Mouse (Mus musculus): ENCODE results near the gene Sf3b3.

The Sf3b3 gene

DNA sequence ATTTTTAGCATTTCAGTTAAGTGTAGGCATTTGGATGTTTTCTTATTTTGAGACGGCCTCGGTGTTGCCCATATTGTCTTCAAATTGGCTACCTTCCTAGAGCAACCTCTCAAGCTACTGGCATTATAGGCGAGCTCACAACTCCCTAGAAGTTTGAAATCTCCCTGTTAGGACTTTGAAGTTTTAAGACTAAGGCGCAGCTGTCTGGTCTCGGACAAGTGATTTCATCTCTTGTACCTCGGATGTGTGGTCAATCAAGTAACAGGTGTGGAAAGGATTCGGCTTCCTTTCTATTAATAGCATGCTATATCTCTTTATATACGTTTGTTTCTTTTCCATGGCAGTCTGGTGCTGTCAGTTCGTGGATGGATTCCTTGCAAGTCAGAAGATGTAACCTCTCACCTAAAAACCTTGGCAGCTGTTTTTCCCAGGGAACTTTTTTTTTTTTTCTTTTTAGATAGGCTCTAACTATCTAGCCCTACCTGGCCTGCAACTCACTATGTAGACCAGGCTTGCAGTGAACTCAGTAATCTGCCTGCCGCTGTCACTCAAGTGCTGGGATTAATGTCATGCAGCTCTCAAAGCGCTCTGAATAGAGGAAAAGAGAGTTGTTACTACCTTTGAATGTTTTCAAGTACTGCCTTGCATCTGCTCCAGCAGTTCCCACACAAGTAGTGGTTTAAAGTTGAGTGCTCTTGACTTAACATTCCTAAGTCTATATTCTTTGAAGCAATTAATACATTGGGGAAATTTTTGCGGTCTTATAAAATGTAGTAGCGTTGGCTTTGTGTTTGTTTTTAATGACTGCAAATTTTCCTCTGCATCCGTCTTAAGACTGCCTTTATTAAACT is 1.3 kb upstream of the Sf3b3 start:
- no peak for DNase-seq (ENCODE audit: low spot score in 2 of 2)

DNA sequence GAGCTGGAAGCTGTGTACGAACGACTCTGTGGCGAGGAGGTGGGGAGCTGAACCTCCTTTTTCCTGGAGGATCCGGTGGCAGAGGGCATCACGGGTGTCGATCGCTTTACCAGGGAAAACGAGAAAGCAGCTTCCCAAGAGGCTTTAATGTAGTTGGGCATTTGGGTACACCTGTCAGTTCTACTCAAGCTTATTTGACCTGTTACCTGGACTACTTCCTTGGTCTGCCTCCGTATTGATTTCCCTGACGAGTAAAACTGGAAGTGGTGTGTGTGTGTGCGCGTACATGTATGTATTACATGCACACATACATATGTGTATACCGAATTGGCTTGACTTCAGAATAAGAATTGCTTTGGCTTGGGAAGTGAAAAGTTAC is 573 bp upstream of the Sf3b3 start:
- no peak for DNase-seq (ENCODE audit: low spot score in 2 of 2)

DNA sequence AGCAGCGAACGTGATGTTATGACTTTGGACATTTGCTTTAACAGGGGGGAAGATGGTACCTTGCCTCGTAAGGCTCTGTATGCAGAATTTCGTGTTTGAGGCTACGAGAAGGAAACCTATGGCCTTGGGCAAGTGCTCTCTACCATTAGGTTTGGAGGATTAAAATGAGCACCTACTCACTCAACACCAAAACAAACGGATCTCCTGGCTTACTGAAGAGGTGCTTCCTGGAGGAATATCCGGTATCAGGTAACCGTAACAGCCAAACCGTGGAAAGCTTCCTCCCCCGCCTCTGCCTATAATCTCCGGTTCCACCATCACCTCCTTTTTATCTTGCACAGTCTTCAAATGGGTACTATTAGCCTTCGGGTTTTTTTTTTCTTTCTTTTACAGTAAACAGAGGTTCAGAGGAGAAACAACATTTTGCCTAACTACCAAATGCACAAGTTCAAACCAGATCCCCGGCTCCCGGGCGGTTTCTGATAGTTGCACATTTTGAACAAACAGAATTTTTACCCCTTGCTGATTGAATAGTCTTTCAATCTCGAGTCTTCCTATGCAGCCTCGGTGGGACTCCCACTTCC is 674 bp downstream of the Sf3b3 start:
- peak in 1 of 2 experiments; percentile 2 for DNase-seq (ENCODE audit: low spot score in 2 of 2)

DNA sequence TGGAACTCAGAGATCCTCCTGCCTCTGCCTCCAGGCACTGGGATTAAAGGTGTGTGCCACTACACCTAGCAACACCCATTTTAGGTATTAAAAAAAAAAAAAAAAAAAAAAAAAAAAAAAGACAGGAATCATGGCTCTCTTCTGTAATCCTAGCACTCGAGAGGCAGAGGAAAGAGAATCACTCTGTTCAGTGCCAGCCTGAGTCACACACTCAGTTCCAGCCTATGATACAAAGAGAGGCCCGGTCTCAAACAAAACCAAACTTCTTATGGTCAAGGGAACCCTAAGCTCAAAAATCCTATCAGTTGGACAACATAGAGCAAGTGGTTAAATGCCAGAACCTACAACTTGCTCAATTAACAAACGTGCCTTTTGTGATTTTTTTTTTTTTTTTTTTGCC is 1.6 kb downstream of the Sf3b3 start:
- no peak for DNase-seq (ENCODE audit: low spot score in 2 of 2)

DNA sequence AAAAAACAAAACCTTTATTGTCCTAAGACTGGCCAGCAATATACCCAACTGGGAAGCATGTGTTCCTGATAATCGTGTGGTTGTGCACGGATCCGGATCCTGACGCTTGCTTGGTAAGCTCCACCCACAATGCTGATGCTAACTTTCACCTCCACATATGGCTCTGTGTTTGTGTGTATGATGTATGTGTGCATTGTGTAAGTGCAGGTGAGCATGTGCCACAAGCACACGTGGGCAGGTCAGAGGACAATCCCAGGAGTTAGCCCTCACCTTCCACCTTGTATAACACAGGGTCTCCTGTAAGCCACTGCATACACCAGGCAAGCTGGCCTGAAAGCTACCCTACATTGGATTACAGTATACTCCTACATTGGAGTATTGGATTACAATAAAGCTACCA is 3.4 kb downstream of the Sf3b3 start:
- no peak for DNase-seq (ENCODE audit: low spot score in 2 of 2)

DNA sequence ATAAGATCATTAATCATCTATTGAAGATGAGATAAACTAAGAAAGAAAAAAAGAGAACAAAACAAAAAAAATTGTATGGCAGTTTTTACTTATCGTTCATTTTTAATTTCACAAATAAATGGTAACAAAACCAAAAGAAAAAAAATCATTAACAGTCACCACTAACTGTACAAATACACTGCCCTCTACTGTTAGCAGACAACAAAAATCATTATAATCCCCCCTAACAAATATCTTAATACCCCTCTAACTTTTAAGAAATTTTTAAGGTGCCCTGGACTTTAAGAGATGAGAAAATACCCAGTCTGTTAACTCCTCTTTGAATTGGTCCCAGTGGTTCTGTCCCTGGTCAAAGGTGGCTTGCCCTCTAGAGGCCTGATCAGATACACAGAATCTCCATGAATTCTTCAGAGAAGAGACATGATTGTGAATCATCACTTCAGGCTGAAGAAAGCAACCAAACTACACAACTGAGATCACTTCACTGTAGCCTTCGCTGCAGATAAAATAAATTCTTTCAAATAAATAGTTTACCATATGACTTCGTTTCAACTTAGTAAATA is 4.5 kb downstream of the Sf3b3 start:
- DNase-seq (ENCODE audit: low spot score in 2 of 2), result no peak

DNA sequence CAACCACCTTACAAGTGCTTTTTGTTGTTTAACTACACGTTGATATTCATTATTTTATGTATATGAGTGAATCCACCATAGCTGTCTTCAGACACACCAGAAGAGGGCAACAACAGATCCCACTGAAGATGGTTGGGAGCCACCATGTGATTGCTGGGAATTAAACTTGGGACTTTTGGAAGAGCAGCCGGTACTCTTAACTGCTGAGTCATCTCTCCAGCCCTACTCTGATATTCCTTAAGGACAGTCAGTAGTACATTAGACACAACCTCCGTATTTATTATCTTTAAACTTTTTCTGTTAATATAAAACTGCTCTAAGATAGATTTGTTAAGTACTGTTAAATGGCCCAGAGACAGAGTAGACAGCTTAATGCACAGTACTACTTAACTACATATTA is 14.6 kb downstream of the Sf3b3 start:
- no peak for DNase-seq (ENCODE audit: low spot score in 2 of 2)

DNA sequence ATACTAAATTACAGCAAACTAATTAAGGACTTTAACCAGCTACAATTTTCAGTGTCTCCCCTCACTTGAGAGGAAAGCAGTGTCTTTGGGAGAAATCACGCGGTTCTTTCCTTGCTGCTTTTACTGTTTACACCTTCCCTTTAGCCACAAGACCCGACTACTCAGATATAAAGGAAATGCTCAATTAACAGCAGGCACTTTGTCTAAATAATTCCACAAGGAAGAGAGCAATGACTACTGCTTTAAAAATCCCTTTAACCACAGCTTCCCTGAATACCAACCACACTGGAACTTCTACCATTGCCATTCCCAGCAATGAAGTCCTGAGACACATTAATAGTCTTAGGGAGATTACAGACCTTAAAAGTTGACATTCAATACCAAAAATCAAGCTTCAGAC is 18.1 kb downstream of the Sf3b3 start:
- DNase-seq (ENCODE audit: low spot score in 2 of 2), result no peak

DNA sequence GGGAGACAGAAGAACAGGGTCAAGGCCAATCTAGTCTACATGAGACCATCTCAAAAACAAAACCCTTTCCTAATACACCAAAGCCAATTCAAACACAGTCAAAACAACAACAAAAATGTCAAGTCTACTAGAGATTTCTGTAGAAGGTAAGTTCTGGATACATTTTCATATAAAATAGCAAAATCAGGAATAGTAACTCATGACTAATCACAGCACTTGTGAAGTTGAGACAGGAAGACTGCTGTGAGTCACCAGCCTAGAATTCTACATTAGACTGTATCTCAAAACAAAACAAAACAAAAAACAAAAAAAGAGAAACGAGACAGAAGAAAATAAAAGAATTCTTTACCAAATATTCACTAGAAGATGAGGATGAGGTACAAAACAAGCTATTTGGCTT is 21.7 kb downstream of the Sf3b3 start:
- no peak for DNase-seq (ENCODE audit: low spot score in 2 of 2)

DNA sequence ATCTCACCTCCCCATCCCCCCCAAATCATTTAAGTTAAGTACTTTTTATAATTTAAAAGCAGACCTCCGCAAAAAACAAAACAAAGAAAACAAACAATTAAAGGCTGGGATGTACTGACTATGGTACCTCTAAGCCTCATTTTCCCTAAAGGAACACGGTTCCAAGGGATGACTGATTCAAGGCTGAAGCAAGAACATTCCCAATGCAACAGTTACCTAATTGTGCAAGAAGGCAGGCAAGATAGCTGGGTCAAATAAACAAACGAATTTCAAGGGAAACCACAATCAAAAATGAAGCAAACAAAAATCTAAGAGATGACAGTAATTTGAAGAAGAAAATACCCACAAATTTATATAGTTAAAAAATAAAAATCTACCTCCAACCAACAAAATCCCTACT is 24.6 kb downstream of the Sf3b3 start:
- no peak for DNase-seq (ENCODE audit: low spot score in 2 of 2)

DNA sequence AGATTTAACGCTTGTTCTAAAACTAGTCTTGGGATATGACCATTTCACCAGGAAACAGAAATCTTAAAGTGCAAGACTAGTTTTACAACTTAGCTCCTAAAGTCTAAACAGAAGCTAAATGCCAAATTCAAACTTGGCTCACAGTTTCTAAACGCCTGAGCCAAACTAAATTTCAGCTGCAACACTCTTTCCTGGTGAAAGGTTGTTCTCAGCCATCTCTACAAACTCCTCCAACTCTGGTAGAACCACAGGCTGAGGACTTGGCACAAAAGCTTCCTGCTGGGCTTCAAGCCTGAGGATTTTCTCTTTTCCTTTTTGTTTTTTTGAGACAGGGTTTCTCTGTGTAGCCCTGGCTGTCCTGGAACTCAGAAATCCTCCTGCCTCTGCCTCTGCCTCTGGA is 26.3 kb downstream of the Sf3b3 start:
- no peak for DNase-seq (ENCODE audit: low spot score in 2 of 2)

DNA sequence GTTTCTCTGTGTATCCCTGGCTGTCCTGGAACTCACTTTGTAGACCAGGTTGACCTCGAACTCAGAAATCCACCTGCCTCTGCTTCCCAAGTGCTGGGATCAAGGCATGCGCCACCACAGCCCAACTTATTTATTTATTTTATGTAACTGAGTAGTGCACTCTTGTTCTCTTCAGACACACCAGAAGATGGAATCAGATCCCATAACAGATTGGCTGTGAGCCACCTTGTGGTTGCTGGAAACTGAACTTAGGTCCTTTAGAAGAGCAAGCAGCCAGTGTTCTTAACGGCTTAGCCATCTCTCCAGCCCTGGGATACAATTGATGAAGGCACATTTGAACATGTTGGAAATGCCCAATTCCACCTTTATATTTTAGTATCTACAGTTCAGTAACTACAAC is 28.0 kb downstream of the Sf3b3 start:
- no peak for DNase-seq (ENCODE audit: low spot score in 2 of 2)

DNA sequence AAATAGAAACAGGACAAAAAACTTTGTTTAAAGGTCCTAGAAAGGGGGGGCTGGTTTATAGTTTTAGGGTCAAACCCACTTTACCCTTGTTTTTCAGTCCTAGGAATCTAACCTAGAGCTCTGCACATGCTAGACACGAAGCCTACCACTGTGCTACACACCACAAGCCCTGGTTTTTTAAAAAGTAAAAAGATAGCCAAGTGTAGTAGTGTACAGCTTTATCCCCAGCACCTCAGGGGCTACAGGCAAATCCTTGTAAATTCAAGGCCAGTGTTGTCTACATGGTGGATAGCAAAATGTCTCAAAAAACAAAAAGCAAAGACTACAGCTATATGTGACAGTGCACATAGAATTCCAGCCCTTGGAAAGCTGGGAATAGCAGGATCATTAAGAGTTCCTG is 29.6 kb downstream of the Sf3b3 start:
- no peak for DNase-seq (ENCODE audit: low spot score in 2 of 2)

DNA sequence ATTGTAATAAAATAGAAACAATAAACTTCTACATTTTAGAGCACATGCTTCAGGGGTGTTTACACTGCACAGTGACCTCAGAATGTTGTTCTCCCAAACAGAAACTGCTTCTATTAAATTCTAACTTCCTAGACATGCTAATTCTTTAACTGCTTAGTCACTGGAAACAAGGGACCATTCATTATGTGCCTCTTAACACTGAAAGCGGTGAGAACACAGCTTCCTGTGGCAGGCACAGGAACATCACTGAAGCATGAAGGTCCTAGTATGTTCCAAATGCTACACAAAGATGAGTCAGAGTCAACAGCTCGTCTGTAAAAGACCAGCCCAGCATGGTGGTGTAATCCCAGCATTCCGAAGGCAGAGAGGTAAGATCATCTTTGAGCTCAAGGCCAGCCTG is 31.3 kb downstream of the Sf3b3 start:
- DNase-seq (ENCODE audit: low spot score in 2 of 2), result no peak

DNA sequence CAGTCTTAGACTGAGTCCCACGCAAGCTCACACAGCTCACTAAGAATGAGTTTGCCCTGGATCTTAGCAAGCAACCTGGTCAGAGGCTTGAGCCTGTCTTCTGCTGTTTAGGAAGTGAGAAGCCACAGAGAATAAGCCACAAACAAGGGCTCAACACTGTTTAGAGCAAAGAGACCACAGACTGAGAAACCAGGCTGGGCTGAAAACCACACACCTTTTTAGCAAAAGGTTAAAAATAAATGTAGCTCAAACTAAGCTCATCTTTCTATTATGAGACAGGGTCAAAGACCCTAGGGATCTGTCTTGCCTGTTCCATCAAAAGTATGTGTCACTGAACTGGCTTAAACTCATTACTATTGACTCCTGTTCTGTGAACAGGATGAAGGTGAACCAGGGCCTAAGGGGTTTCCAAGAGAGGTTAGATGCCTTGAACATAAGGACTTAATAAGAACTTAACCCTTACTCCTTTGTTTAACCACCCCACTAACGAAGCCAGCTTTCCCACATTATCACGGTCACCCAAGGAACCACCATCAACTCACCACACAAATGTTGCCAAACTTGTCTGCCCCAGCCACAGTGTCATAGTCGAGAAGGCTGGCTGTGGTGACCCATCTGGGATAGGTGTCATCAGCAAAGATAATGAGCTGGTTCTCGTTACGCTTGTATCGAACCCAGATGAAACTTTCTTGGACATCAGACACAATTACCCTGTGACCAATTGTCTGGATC is 33.3 kb downstream of the Sf3b3 start:
- DNase-seq (ENCODE audit: low spot score in 2 of 2), result peak in 1 of 2 experiments; percentile 34

DNA sequence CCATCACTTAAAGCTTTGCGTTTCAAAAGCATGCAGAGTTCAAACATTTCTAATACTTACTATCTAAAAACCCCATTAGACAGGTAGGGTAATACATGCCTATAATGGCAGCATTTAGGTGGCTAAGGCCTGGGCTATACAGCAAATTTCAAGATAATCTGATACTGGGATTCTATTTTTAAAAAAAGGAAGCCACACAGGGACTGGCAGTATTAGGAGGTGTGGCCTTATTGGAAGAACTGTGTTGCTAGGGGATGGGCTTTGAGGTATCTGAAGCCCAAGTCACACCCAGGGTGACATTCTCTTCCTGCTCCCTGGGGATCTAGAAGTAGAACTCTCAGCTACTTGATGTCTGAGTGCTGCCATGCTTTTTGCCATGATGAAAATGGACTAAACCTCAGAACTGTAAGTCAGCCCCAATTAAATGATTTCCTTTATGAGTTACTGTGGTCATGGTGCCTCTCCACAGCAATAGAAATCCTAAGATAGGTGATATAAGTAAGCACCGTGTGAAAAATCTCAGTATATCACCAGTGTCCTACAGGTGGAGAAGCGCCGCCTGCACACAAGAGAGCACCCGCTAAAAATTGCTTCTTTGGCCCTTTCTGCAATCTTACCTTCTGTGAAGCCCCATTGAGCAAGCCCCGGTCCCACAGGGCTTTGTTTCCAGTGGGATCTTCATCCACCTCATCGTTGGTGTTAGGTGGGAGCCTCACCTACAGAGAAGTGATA is 34.1 kb downstream of the Sf3b3 start:
- no peak for DNase-seq (ENCODE audit: low spot score in 2 of 2)

DNA sequence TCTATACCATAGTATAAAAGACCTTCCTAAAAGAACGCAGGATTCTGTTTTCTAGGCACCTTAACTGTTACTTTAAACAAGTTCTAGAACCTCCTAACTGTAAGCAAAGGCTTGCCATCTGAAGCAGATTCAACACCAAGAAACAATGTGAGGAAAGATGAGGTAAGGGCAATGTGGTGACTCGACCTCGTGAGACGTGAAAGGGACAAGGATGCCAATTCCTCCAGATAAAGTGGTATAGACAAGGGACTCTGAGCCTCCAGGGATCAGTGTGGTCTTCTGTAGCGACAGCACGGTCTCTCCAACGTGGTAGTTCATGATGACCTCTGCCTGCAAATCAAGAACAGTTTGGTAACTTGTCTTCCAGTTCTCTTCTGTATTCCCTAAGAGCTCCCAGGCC is 34.8 kb downstream of the Sf3b3 start:
- DNase-seq (ENCODE audit: low spot score in 2 of 2), result no peak

DNA sequence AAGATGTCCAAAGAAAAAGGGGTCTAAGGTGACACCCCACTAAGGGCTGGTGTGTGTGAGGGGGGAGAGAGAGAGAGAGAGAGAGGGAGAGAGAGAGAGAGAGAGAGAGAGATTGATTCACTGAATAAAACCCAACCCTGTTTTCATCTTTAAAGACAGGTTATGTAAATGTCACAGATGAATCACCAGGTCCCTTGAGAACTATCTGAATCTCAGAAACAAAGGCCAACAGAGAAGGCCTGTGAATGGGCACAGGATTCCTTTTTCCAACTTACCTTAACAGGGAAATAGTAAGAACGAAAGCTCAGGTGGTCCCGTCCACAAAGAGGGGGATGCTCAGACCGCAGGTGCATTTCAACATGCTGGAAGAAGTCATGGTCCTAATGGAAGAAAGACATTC is 35.5 kb downstream of the Sf3b3 start:
- no peak for DNase-seq (ENCODE audit: low spot score in 2 of 2)

DNA sequence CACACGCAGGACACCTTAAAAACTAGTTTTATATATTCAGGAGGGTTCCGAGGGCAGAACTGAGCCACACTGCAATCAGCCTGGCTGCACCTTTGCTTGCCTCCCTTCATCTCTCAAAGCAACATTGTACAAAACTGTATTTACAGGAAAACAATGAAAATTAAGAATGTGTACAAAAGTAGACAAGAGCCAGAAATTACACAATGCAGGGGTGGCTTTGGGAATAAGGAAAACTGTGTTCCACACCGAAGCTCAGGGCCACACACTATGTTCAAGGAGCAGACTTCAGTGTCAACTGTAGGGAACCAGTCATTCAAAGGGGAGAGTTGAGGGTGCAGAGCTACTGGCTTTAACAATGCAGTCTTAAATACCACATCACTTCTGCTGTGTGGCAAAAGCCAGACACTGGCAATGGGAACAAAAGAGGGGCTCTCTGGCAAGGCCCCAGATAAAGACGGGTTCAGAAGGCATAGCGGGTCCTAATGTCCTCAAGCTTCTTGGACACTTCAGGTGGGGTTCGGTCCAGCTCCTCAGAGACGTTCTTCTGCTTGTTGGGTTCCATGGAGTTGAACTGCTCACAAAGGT is 36.0 kb downstream of the Sf3b3 start:
- no peak for DNase-seq (ENCODE audit: low spot score in 2 of 2)

DNA sequence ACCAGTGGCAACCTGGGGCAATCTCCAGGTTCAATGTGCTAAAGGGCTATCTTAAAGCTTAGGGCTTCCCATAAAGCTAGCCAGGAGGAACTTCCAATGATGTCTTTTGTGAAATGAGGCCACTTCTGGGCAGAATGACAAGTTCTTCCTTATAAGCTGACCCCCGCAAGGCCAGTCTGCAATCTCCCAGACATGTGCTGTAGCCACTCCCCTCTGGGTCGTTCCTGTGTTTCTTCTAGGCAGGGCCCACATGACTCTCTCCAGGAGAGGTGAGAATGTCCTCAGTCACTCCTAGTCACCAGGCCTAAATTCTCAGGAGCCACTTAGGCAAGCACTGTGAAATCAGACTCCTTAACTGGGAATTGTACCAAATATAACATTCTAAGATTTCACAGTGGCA is 36.8 kb downstream of the Sf3b3 start:
- DNase-seq (ENCODE audit: low spot score in 2 of 2), result no peak
